Mouse (Mus musculus): Measurements from ENCODE around the gene Atp8a2.

Atp8a2 gene

GRCm38 (mm10) chr14:60152373-60152772 lies 44.6 kb downstream of the Atp8a2 start:
- no peak for DNase-seq (ENCODE audit: low read depth, low spot score)

GRCm38 (mm10) chr14:60148893-60149292 lies 48.1 kb downstream of the Atp8a2 start:
- DNase-seq (ENCODE audit: low read depth, low spot score): no peak

DNA sequence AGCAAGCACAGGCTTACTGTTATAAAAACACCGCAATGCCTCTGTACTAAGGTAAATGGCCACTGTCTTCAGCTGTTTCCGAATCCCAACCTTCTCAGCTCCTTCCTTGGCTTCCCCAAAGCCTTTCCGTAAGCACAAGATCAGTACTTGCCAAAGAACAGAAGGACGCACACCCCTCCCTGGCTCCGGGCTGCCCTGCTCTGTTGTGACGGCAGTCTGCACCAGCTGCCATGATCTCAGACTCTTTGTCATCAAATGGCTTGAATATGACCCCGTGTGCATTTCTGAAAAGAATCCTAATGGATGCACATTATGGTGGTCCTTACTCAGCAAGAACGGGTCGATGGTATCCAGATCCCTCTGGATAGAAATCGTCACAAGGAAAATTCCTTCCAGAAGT lies 53.7 kb downstream of the Atp8a2 start:
- DNase-seq (ENCODE audit: low read depth, low spot score): no peak

DNA sequence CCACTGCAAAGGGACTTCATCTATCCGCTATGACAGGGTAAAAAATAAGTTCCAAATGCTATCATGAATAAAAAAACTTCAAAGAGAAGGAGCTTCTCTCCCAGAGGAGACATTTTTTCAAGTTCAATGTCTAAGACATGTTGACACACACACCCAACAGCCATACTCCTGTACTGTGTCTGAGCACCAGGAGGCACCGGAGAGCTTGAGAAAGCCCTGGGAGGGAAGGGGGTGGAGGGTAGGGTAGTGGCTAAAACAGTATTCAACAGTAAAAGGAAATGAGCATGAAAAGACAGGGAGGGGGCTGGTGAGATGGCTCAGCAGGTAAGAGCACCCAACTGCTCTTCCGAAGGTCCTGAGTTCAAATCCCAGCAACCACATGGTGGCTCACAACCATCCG lies 58.6 kb downstream of the Atp8a2 start:
- DNase-seq (ENCODE audit: low read depth, low spot score): no peak

GRCm38 (mm10) chr14:60137812-60138211 lies 59.2 kb downstream of the Atp8a2 start:
- DNase-seq (ENCODE audit: low read depth, low spot score): no peak

- no peak for DNase-seq (ENCODE audit: low read depth, low spot score)
Measured at GRCm38 (mm10) chr14:60135801-60136200, 61.2 kb downstream of the Atp8a2 start.

- DNase-seq (ENCODE audit: low read depth, low spot score): no peak
Measured at GRCm38 (mm10) chr14:60134720-60135119, 62.3 kb downstream of the Atp8a2 start.

DNA sequence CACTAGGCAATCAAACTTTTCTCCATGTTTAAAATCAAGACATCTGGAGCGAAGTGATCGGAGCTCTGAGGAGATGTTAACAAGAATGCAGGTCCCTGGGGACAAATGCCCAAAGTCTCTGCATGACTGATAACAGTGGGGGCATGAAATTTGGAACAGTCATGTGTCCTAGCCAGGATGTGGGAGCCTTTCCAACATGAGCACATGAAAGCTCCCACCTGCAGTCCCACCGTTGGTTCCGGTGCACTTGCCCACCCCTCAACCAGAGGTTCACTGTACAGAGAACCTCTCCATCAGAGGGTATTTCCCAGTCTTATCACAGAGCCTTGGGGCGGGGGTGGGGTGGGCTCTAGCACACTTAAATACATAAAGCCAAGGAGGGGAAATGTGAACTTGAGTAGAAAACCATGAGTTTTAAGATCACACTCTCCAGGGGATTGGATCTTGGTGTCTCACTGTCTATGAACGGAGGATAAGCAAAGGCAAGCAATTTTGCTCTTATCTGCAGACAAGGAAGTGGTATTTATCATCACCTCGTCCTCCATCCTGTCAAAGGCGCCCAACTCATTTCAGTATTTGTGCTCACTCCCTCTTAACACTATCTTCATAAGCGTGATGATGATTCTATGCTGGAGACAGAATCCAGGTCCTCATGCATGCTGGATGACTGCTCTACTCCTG lies 65.6 kb downstream of the Atp8a2 start:
- DNase-seq (ENCODE audit: low read depth, low spot score): no peak

- DNase-seq (ENCODE audit: low read depth, low spot score): no peak
Measured at GRCm38 (mm10) chr14:60129564-60129963, 67.4 kb downstream of the Atp8a2 start.

DNA sequence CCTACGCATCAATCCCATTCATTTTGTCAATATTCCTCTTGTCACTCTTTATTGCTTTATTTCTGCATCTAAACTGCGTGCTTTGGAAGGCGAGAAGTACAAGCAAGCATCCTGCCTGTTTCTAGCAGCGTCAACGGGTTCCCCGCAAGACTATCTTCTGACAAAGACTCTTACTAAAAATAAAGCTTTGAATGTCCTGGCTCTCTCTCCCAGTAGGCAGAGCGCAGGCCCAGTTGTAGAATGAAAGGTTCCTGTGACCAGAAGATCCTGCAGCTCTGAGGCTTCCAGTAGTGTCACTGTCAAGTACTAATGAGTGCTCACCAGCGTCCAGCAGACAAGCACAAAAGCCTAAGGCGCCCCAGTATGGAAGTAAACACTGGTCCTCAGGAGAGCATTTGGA lies 71.8 kb downstream of the Atp8a2 start:
- no peak for DNase-seq (ENCODE audit: low read depth, low spot score)

GRCm38 (mm10) chr14:60121572-60121971 lies 75.4 kb downstream of the Atp8a2 start:
- no peak for DNase-seq (ENCODE audit: low read depth, low spot score)

GRCm38 (mm10) chr14:60117792-60118585 lies 79.0 kb downstream of the Atp8a2 start:
- no peak for DNase-seq (ENCODE audit: low read depth, low spot score)

- peak; percentile 13 for DNase-seq (ENCODE audit: low read depth, low spot score)
Measured at GRCm38 (mm10) chr14:60086808-60087725, 109.9 kb downstream of the Atp8a2 start.

DNA sequence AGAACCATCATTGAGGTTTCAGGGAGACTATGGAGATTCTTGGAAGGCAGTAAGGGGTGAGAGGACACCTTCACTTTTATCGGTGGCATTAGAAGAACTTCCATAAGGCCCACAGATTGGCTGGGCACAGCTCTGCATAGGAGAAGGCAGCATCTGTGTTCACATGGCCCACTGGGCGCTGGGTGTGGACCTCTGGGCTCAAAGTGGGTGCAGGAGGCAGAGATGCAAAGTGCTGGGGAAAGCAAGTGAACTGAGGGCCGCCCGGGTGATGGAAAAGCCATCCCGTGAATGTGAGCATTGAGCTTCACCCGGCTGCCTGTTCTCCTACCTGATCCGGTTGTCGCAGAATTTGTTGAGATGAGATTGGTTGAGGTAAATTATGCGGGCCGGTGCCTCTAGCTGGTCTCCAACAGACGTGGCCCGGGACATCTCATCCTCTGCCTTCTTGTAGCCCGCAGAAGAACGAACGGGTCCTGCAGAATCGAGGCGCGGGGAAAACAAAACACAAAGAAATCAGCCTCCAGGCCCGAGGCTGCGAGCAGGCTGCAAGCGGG lies 110.6 kb downstream of the Atp8a2 start:
- DNase-seq (ENCODE audit: low read depth, low spot score): no peak

DNA sequence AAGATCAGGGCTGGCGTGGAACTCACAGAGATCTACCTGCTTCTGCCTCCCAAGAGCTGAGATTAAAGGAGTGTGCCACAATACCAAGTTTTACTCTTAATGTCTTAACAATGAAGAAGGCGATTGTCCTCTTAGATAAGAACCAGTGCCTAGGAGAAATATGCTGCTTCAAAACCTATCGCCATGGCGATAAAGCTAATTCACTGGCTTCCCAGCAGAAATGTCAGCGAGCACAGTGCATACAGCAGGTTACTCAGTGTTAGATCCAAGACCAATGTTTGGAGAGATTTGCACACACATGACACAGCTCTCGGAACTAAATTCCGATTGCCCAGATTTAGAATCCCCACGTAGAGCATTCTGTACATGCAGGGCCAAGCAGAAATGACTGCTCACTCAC lies 114.2 kb downstream of the Atp8a2 start:
- no peak for DNase-seq (ENCODE audit: low read depth, low spot score)

GRCm38 (mm10) chr14:60072496-60072895 lies 124.5 kb downstream of the Atp8a2 start:
- DNase-seq (ENCODE audit: low read depth, low spot score): no peak

DNA sequence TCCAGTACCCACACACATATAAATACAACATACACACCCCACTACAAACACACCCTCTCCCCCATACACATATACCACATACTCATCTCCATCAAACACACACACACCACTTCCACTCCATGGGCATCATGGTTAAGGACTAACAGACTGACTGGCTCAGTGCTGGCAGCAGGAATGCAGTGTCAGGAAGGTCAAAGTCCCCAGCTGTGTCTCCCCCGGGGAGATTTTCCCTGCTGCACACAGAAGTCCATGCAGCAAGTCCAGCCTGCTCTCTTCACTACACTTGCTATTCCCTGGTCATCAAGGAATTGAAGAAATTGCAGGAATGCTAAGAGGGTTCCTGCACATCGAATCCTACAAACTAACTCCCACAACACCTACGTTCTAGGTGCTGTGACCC lies 131.8 kb downstream of the Atp8a2 start:
- DNase-seq (ENCODE audit: low read depth, low spot score): no peak

DNA sequence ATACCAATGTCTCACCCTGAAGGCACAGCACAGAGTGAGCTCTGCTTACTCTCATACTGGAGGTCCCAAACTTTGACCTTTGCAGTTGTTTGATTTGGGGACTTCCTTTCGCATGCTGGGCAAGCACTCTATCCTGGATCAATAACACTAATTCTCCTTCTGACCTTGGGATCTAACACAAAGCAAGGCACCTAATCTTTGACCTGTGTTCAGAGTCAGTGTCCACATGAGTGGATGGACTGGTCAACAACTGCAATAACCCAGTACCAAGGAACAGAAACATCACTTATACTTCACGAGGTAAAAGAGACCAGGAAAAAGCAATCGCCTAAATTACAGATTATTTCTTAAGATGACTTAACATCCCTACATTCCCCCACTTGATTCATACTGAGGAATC lies 136.0 kb downstream of the Atp8a2 start:
- DNase-seq (ENCODE audit: low read depth, low spot score): no peak

DNA sequence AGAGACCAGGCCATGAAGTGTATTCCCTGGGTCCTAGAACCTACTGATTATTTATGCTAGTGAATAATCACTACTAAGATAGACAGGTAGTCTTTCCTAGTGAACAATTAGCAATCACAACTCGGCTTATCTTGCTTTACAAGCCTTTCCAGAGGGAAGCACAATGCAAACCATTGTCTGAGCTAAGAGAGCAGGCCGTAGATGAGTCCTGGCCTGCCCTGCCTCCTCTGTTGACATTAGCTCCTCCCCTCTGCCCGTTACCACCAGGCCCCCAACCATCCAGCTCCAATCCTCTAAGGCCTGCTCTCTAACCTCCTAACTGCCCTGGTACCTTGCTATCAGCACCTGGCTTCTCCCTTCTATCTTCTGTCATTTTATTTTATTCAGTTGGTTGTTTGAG lies 138.1 kb downstream of the Atp8a2 start:
- no peak for DNase-seq (ENCODE audit: low read depth, low spot score)

- no peak for DNase-seq (ENCODE audit: low read depth, low spot score)
Measured at GRCm38 (mm10) chr14:60055231-60055630, 141.7 kb downstream of the Atp8a2 start.

DNA sequence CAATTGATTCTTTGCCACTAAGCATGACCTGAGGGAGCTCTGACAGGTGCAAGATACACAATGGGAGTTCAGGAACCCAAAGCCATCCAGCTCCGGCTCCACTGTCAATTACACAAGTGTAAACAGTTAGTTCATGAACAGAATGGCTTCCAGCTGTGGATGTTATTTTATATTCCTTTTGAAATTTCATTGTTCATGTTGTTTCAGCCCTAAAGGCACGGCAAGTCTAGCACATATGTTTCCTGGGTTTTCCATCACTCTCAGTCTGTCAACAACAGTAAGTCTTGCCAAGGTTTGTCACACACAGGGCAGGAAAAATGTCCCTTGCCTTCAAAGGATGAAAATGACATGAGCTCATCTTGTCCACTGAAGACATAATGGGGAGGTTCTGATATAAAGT lies 166.3 kb downstream of the Atp8a2 start:
- DNase-seq (ENCODE audit: low read depth, low spot score): no peak

DNA sequence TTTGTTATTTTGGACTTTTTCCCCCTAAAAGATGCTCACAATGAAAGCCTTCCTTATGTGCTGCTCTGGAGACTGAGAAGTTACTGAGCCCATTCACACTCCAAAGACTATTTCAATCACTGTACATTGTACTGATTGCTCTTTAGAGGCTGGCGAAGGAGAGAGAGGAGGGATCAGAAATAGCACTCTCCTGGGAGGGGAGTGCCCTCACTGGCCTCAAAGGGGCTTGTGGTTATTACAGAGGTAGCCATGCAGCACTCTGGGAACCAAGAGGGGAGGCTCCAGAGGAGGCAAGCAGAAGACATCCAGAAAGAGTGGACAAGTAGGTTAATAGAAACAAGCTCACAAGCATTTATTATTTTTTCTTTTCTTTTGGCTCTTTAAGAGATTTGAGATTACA lies 169.8 kb downstream of the Atp8a2 start:
- no peak for DNase-seq (ENCODE audit: low read depth, low spot score)
